ENCODE assay signal across 12 mouse cellular contexts in the genomic region with DNA sequence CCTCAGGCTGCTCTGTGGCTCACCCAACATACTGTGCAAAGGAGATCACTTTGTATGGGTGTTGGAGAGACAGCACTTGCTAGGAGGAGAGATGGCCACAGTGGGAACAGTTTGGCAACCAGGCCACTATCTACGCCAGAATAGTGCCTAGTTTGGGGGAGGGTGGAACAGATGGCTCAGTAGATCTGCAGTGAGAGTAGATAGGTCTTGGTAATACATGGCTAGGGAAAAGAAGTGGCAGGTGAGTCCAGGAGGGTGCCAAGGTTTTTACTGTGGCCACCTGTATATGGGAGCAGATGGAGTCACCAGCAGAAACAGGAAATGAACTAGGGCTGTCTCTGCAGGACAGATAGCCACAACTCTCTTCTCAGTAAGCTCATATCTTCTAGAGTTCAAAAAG.
"Had no signal": no experiment of that assay in that cellular context is flagged by ENCODE, and none has a peak within 500 bp of the region (broad histone marks: within the 10 kb centered on the region; RNA-seq: fewer than 3 reads in every experiment).

No protein-coding gene starts in this region.

- DNase-seq: kidney, postnatal 14 days; layer of hippocampus, postnatal 36 days; lung, adult 2 months; lung, postnatal 36 days; right cerebral cortex, postnatal 4 days; spleen, adult 18-20 months; thymus, adult 2 months; thymus, postnatal 25 days had no signal

- H3K4me1 ChIP-seq: liver, embryonic 15.5 days had no signal

- H3K36me3 ChIP-seq: kidney, embryonic 15.5 days; liver, embryonic 15.5 days; neural tube, embryonic 12.5 days had no signal

- H3K4me3 ChIP-seq: kidney, embryonic 15.5 days; liver, embryonic 15.5 days; midbrain, embryonic 13.5 days; neural tube, embryonic 12.5 days had no signal

- H3K27ac ChIP-seq: kidney, embryonic 15.5 days; liver, embryonic 15.5 days; midbrain, embryonic 13.5 days; neural tube, embryonic 12.5 days had no signal

- H3K27me3 ChIP-seq: kidney, embryonic 15.5 days; liver, embryonic 15.5 days; midbrain, embryonic 13.5 days; neural tube, embryonic 12.5 days had no signal
